Mouse (Mus musculus): ENCODE measurements around the gene Iffo2. TPM values are rescaled to one million over a fixed set of nuclear protein-coding genes. Genes with fewer than 3 reads are reported as not detected.

The Iffo2 gene
- polyA plus RNA-seq, 1 experiment from 2014 or later = 4.3 TPM

DNA sequence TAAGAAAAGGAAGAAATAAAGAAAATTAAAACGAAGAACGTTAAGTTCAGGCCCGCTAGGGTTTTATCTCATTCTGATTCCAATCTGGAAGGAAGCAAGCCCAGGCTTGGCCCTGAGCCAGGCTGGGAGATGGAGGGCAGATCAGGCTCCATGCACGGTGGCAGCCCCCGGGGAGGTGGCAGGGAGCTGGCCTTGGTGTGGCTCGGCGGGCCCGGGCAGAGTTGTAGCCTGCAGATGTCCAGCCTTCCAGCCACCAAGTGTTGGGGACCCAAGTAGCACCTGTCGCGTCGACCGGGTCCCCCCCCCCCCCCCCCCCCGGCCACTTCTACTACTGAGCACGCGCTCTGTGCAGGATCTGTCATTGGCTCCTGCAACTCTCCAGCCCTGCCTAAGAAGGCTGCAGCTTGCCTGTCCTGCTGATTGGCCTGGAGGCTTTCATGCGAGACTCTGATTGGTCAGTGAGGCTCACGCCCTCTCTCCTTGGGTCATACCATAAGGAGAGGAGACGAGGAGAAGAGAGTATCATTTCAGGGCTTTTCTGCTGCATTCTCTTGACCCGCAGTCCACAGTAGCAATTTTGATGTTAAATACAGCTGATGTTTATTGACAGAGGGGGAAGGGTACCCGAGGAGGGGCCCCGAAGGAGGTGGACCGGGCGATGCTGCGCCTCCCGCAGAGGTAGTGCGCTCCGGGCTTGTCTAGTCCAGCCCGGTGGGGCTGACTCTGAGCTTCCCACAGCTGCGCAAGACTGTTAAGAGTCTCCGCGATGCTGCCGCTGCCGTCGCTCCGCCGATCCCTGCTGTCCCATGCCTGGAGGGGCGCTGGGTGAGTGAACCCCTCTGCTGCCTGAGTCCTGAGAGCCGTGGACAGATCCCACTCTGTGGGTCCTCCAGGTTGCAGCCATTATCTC, 92.3 kb downstream of the Iffo2 start, which contains the start of gene Aldh4a1:
Gene Aldh4a1, plus strand, starts transcription at position 494 of the 910 bp plus-strand sequence.
- peak; percentile 99 for ATAC-seq (replicated peaks)
- Histone ChIP-seq H3K27ac (peak within 1 kb of the TSS; percentile 92), H3K9ac (peak within 1 kb of the TSS; percentile 83), H3K4me3 (peak within 1 kb of the TSS; percentile 84), H3K4me2 (peak within 1 kb of the TSS; percentile 83), H3K9me3 (no peaks in the 10 kb centered on the region), H3K36me3 (replicated peaks) (no peaks in the 10 kb centered on the region), H3K4me1 (peaks cover 25% of the 10 kb centered on the region), H3K27me3 (replicated peaks) (no peaks in the 10 kb centered on the region)
- under 1% methylated on average over 33 of the region's 38 CpGs for WGBS

DNA sequence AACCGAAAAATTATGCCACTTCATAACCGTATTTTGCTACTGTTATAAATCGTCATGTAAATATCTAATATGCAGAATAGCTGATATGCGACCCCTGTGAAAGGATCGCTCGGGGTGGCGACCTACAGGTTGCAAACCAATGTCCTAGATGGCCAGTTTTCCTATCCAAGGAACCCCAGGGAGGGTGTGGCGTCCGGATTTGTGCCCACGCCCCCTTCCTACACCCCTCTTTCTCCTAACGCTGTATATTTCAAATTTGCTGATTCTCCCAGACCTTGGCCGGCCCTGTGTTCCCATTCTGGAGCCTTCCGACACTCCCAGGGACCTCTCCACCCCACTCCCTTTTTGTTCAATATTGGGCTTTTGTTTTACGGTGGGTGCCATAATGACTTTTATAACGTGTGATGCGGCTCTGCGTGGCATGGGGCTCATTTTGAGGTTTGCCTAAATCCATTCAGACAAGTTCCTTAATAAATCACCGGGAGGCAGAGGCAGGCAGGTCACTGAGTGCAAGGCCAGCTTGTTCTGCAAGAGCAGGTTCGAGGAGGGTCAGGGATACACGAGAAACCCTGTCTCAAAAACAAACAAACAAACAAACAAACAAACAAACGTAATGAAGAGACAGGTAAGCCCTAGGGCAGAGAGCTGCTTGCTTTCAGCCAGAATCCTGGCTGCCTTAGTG, 93.2 kb downstream of the Iffo2 start:
- H3K4me3 ChIP-seq = peak overlapping the region; percentile 84
- WGBS = 26% methylated on average over 21 of the region's 21 CpGs
- no peak for ATAC-seq (replicated peaks)
- 0 out of 2 replicates have a peak overlapping the region, but pooled peaks have one; percentile 92 for H3K27ac ChIP-seq
- no peaks in the 10 kb centered on the region for H3K36me3 ChIP-seq (replicated peaks)
- peaks cover 25% of the 10 kb centered on the region for H3K4me1 ChIP-seq
- H3K9ac ChIP-seq = peak overlapping the region; percentile 83
- no peaks in the 10 kb centered on the region for H3K9me3 ChIP-seq
- H3K4me2 ChIP-seq = peak overlapping the region; percentile 83
- no peaks in the 10 kb centered on the region for H3K27me3 ChIP-seq (replicated peaks)

DNA sequence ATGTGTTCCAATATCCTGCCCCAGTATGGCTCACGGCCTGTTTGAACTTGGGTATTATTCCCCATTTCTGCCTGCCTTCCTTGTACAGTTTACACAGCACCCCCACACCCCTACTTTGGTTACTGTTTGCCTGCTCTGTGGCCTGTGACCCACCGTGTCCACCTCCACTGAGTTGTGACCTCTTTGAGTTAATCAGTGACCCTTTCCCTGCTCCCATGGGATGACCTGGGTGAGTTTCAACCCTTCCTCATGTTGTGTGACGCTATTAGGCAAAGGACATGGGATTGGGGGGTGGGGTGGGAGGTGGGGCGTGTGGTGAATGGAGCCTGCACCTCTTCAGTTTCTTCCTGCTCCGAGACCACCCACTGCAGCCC, 93.8 kb downstream of the Iffo2 start:
- Histone ChIP-seq H3K27ac (no peak overlapping the region), H3K9me3 (no peaks in the 10 kb centered on the region), H3K4me2 (peak overlapping the region; percentile 83), H3K4me3 (peak overlapping the region; percentile 84), H3K9ac (peak overlapping the region; percentile 83; the same call in 1 of the 2 replicates), H3K4me1 (peaks cover 25% of the 10 kb centered on the region), H3K36me3 (replicated peaks) (no peaks in the 10 kb centered on the region), H3K27me3 (replicated peaks) (no peaks in the 10 kb centered on the region)
- ATAC-seq (replicated peaks) = no peak
- 57% methylated on average over 5 of the region's 5 CpGs for WGBS

DNA sequence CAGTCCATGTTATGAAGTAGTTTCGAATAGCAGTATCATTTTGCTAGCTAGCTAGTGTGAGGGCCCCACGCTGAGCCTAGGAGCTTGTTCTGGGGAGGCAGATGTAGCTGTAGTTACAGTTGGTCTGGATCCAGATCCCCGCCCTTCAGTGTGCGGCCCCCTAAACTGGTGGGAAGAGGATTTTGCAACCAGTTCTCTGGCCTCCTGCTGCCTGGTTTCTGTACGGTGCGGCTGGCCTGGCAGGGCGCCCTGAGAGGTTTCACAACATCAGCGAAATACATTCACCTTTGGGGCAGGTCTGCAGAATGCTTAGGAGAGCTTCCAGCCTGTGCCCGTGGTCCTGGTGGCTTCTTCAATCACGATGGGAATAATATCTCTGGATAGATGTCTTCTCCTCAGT, 94.4 kb downstream of the Iffo2 start:
- Histone ChIP-seq H3K36me3 (replicated peaks) (no peaks in the 10 kb centered on the region), H3K4me3 (peak overlapping the region; percentile 84; the same call in 1 of the 2 replicates), H3K9me3 (no peaks in the 10 kb centered on the region), H3K4me2 (peak overlapping the region; percentile 83; the same call in 1 of the 2 replicates), H3K4me1 (peaks cover 25% of the 10 kb centered on the region), H3K27me3 (replicated peaks) (no peaks in the 10 kb centered on the region), H3K9ac (no peak overlapping the region), H3K27ac (no peak overlapping the region)
- ATAC-seq (replicated peaks) = no peak
- 83% methylated on average over 10 of the region's 10 CpGs for whole genome bisulfite sequencing

DNA sequence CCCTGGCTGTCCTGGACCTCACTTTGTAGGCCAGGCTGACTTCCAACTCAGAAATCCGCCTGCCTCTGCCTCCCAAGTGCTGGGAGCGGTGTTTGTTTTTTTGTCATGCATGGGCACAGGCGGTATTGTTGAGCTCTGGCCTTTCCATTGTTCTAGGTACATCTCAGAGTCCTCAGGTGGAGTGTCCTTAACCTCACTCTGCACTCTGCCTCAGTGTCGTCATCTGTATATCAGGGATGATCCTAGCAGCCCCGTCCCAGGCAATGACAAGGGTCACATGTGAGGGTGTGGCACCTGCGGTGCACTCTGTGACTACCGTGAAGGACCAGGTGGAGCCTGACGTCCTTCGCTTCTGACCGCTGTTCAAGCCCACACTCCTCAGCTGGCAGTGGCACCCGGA, 97.0 kb downstream of the Iffo2 start:
- H3K27ac ChIP-seq = no peak overlapping the region
- H3K4me3 ChIP-seq = no peak overlapping the region
- H3K9me3 ChIP-seq = no peaks in the 10 kb centered on the region
- H3K4me1 ChIP-seq = peaks cover 16% of the 10 kb centered on the region
- no peak overlapping the region for H3K9ac ChIP-seq
- 94% methylated on average over 11 of the region's 11 CpGs for WGBS
- no peak for ATAC-seq (replicated peaks)
- H3K4me2 ChIP-seq = no peak overlapping the region
- no peaks in the 10 kb centered on the region for H3K27me3 ChIP-seq (replicated peaks)
- no peaks in the 10 kb centered on the region for H3K36me3 ChIP-seq (replicated peaks)

DNA sequence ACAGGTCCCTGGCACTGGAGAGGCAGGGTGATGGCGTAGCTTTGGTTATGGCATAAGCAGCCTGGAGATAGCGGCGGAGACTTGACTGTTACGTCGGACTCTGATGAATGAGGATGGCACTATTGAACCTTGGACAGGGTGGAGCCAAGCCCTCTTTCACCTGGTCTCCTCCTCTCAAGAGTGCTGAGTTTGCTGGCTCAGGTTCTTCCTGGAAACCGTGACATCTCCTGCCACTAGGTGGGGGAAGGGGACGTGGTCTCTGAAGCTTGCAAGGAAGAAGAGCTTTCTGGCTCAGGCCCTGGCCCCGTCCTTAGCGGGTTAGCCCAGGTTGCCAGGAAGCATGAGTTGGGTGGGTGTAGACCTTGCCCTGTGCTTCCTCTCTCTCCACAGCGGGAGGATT, 99.8 kb downstream of the Iffo2 start:
- Histone ChIP-seq H3K36me3 (replicated peaks) (no peaks in the 10 kb centered on the region), H3K27ac (no peak overlapping the region), H3K27me3 (replicated peaks) (no peaks in the 10 kb centered on the region), H3K4me1 (no peaks in the 10 kb centered on the region), H3K9me3 (no peaks in the 10 kb centered on the region), H3K4me3 (no peak overlapping the region), H3K9ac (no peak overlapping the region), H3K4me2 (no peak overlapping the region)
- 77% methylated on average over 10 of the region's 10 CpGs for WGBS
- no peak for ATAC-seq (replicated peaks)

DNA sequence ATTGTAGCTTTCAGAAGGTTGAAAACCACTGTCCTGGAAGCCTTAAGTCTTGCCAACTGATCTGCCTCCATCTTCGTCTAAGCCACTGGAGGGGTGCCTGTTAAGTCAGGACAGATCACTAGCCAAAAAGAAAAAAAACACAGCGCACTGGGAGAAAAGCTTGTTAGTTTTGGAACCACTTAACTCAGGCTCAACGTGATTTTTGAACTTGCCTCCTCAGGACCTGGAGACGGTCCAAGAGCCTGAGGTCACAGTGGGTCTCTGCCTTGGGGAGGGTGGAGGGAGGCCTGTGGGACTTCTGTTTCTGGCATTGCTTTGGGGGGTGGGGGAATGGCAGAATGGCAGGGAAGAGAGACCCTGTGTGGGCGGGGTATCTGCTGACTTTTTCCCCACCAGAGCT, 100.8 kb downstream of the Iffo2 start:
- no peak overlapping the region for H3K4me3 ChIP-seq
- H3K27me3 ChIP-seq (replicated peaks) = no peaks in the 10 kb centered on the region
- no peaks in the 10 kb centered on the region for H3K9me3 ChIP-seq
- 73% methylated on average over 5 of the region's 5 CpGs for WGBS
- no peak overlapping the region for H3K4me2 ChIP-seq
- ATAC-seq (replicated peaks) = no peak
- no peaks in the 10 kb centered on the region for H3K4me1 ChIP-seq
- no peaks in the 10 kb centered on the region for H3K36me3 ChIP-seq (replicated peaks)
- no peak overlapping the region for H3K9ac ChIP-seq
- no peak overlapping the region for H3K27ac ChIP-seq

DNA sequence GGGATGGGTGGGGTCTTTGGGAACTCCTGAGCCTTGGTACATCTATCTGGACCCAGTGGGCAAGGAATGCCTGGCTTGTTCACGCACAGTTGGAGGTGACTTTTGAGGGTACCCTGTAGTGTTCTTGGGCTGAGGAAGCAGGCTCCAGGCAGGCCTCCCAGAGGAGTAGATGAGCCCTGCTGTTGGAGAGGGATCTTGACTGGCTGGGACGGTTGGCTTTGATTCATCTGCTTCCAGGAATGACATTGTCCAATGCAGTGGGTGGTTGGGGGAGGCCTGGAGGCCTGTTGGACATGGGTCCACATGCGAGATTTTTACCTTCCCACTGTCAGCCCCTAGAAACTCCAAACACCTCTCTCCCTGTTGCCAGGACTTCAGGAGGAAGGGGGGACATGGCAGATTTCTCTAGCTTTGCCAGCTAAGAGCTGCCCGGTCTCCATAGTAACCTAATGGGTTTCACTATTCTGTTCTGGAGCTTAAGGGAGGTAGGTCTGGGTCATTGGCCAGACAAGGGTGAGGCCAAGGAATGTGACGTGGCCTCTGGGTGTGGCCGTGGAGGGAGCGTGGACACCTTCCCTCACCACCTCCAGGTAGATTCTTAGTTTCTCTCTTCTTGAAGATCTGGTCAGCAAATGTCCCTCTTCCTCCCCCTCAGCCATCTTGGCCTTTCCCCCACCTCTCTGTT, 101.4 kb downstream of the Iffo2 start:
- H3K9me3 ChIP-seq = no peaks in the 10 kb centered on the region
- no peak overlapping the region for H3K4me2 ChIP-seq
- 81% methylated on average over 7 of the region's 7 CpGs for WGBS
- no peak for ATAC-seq (replicated peaks)
- H3K27ac ChIP-seq = no peak overlapping the region
- no peak overlapping the region for H3K9ac ChIP-seq
- H3K27me3 ChIP-seq (replicated peaks) = no peaks in the 10 kb centered on the region
- no peaks in the 10 kb centered on the region for H3K36me3 ChIP-seq (replicated peaks)
- H3K4me3 ChIP-seq = no peak overlapping the region
- H3K4me1 ChIP-seq = no peaks in the 10 kb centered on the region

DNA sequence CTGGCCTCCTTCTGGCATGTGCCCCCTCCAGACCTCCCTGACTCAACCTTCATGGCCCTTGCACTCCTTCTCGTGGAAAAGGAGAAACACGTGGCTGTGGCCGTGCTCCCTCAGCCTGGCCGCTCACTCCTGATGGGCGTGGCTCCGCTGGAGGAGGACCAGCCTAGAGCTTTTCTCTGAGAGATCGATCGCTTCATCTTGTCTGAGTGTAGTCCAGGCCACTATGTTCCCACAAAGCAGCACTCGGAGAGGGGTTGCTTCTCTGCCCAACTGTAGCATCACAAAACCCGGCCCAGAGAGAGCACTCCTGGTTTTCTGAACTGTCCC, 101.9 kb downstream of the Iffo2 start:
- Histone ChIP-seq H3K9me3 (no peaks in the 10 kb centered on the region), H3K36me3 (replicated peaks) (0 out of 2 replicates have a peak, but pooled peaks cover 4% of the 10 kb centered on the region), H3K4me3 (no peak overlapping the region), H3K4me1 (no peaks in the 10 kb centered on the region), H3K27me3 (replicated peaks) (no peaks in the 10 kb centered on the region; the same call in 1 of the 2 replicates), H3K4me2 (no peak overlapping the region), H3K27ac (no peak overlapping the region), H3K9ac (no peak overlapping the region)
- WGBS = 87% methylated on average over 10 of the region's 10 CpGs
- ATAC-seq (replicated peaks) = no peak

DNA sequence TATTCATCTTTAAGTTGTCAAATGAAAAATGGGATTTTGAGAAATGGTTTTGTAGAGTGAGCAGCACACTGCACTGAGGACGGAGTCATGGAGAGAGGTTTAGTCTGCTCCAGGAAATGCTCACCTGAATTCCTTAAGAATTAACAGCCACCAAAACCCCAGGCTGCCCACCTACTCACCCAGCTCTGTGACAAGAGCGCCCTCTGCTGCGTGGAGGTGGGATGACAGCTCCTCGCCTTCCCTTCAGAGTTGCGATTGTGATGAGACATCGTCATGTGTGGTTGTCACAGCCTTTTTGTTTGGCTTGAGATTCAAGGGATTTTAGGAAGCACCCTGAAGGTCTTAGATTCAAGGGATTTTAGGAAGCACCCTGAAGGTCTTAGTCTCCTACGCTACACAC, 106.0 kb downstream of the Iffo2 start:
- Histone ChIP-seq H3K36me3 (replicated peaks) (0 out of 2 replicates have a peak, but pooled peaks cover 8% of the 10 kb centered on the region), H3K4me1 (peaks cover 11% of the 10 kb centered on the region), H3K4me3 (no peak overlapping the region), H3K9me3 (no peaks in the 10 kb centered on the region), H3K4me2 (no peak overlapping the region), H3K27me3 (replicated peaks) (no peaks in the 10 kb centered on the region; the same call in 1 of the 2 replicates), H3K27ac (no peak overlapping the region), H3K9ac (no peak overlapping the region)
- ATAC-seq (replicated peaks) = no peak
- WGBS = 24% methylated on average over 7 of the region's 7 CpGs

DNA sequence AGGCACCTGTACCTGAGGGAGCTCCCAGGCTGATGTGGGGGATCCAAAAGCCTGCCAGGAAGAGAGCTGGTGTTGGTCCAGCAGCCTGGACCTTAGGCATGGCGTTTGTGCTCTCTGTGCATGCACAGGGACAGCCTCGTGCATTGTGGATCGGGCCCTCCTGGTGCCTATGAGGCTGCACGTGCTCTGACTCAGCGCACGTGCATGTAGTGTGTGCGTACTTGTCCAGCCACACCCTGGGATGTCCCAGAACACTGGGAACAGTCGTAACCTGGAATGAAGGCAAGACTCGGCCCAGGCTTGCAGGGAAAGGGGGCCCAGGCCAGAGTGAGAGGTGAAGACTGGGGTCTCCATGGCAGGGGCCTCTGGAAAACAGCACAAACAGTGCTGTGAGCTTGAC, 107.5 kb downstream of the Iffo2 start:
- H3K27me3 ChIP-seq (replicated peaks) = peaks cover 4% of the 10 kb centered on the region; the same call in 1 of the 2 replicates
- H3K9me3 ChIP-seq = no peaks in the 10 kb centered on the region
- no peak overlapping the region for H3K4me3 ChIP-seq
- H3K4me1 ChIP-seq = peaks cover 24% of the 10 kb centered on the region
- H3K36me3 ChIP-seq (replicated peaks) = 0 out of 2 replicates have a peak, but pooled peaks cover 8% of the 10 kb centered on the region
- H3K27ac ChIP-seq = no peak overlapping the region
- no peak overlapping the region for H3K4me2 ChIP-seq
- no peak overlapping the region for H3K9ac ChIP-seq
- WGBS = 90% methylated on average over 9 of the region's 9 CpGs
- no peak for ATAC-seq (replicated peaks)

DNA sequence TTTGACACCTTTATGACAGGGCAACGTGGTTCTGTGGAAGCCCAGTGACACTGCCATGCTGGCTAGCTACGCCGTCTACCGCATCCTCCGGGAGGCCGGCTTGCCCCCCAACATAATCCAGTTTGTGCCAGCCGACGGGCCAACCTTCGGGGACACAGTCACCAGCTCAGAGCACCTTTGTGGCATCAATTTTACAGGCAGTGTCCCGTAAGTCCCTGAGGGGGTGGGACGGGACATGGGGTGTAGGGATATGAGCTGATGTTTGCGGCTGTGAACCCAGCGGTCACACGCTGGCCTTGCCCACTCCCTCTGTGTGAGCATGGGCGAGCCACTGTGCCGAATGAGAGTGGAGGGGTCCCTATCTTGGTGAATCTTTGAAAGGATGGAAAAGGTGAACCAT, 108.0 kb downstream of the Iffo2 start:
- H3K9ac ChIP-seq = no peak overlapping the region
- no peak overlapping the region for H3K4me2 ChIP-seq
- H3K27me3 ChIP-seq (replicated peaks) = peaks cover 6% of the 10 kb centered on the region; the same call in 1 of the 2 replicates
- no peak overlapping the region for H3K4me3 ChIP-seq
- no peaks in the 10 kb centered on the region for H3K9me3 ChIP-seq
- peaks cover 24% of the 10 kb centered on the region for H3K4me1 ChIP-seq
- H3K36me3 ChIP-seq (replicated peaks) = 0 out of 2 replicates have a peak, but pooled peaks cover 8% of the 10 kb centered on the region
- WGBS = 95% methylated on average over 16 of the region's 16 CpGs
- no peak for ATAC-seq (replicated peaks)
- H3K27ac ChIP-seq = no peak overlapping the region
